Mouse (Mus musculus) heart, adult 2 months (tissue): Measurements from ENCODE around the gene Dlg5. TPM values are rescaled to one million over a fixed set of nuclear protein-coding genes. Genes with fewer than 3 reads are reported as not detected.

Experiments
- DNase-seq, 2 experiments: peaks; one replicate each; pipeline ENCODE4 v3.0.0; 2021
- H3K27ac ChIP-seq: fragments of 200-600 bp; 2 replicates; pipeline ENCODE4 v1.8.1; 2022
- H3K27me3 ChIP-seq: fragments of 200-500 bp; 2 replicates; pipeline ENCODE4 v1.6.1; 2012; ENCODE audit warnings: mild to moderate bottlenecking, low read length, inconsistent platforms, mixed read lengths; ENCODE audit not compliant: control insufficient read depth, insufficient read depth
- H3K36me3 ChIP-seq: fragments of 200-500 bp; 2 replicates; pipeline ENCODE4 v1.6.1; 2012; ENCODE audit warnings: low read length, inconsistent platforms; ENCODE audit not compliant: control insufficient read depth, insufficient read depth
- H3K4me1 ChIP-seq: fragments of 200-500 bp; 2 replicates; pipeline ENCODE4 v1.6.1; 2011; ENCODE audit warnings: low read length; ENCODE audit not compliant: control insufficient read depth, insufficient read depth
- H3K4me3 ChIP-seq: fragments of 200-600 bp; 2 replicates; pipeline ENCODE4 v1.8.1; 2022
- H3K79me2 ChIP-seq: fragments of 200-500 bp; replicated peaks from 2 replicates; pipeline ENCODE4 v1.6.1; 2012; ENCODE audit warnings: mild to moderate bottlenecking, inconsistent platforms, low read length, moderate library complexity, mixed read lengths; ENCODE audit not compliant: control insufficient read depth, insufficient read depth
- H3K9ac ChIP-seq: fragments of 200-500 bp; 2 replicates; pipeline ENCODE4 v1.6.1; 2012; ENCODE audit warnings: low read depth, mild to moderate bottlenecking, control low read depth, inconsistent platforms, low read length, mixed read lengths
- CTCF ChIP-seq: fragments of 200-600 bp; IDR thresholded peaks from 2 replicates; pipeline ENCODE4 v1.8.1; 2022; ENCODE audit warnings: antibody characterized with exemption, mild to moderate bottlenecking, moderate library complexity
- EP300 ChIP-seq: fragments of 200-500 bp; IDR thresholded peaks from 2 replicates; pipeline ENCODE4 v1.6.1; 2011; ENCODE audit warnings: low read depth, low read length, control low read depth; ENCODE audit not compliant: insufficient read depth
- POLR2A ChIP-seq: fragments of 200-500 bp; IDR thresholded peaks from 2 replicates; pipeline ENCODE4 v1.6.1; 2011; ENCODE audit warnings: mild to moderate bottlenecking, low read depth, low read length, control low read depth; ENCODE audit not compliant: insufficient read depth
- WGBS: fragments of 180-500 bp; shearing (Covaris S2); methylation state at CpG from one replicate; pipeline ENCODE4 v1.1.7; 2018; 5-methylcytosine and 5-hydroxymethylcytosine counted together
- intact Hi-C: fragments of 180-260 bp; cut with DNase I; formaldehyde crosslinking; loops from one replicate; pipeline ENCODE4 v1.15.1; 2025
- polyA plus RNA-seq: library from polyadenylated mRNA; depleted of rRNA; stranded (reverse); fragments of >200 nt; gene quantifications from 2 replicates; pipeline ENCODE4 v1.2.3, GENCODE M21; 2012
- total RNA-seq, 2 experiments: library from RNA; stranded (reverse); gene quantifications; 2 replicates each; pipeline ENCODE4 v1.2.3; 2021

Gene Dlg5
- total and polyA plus RNA-seq, 3 experiments: 7.7 to 11.4 (median 7.7) TPM

DNA sequence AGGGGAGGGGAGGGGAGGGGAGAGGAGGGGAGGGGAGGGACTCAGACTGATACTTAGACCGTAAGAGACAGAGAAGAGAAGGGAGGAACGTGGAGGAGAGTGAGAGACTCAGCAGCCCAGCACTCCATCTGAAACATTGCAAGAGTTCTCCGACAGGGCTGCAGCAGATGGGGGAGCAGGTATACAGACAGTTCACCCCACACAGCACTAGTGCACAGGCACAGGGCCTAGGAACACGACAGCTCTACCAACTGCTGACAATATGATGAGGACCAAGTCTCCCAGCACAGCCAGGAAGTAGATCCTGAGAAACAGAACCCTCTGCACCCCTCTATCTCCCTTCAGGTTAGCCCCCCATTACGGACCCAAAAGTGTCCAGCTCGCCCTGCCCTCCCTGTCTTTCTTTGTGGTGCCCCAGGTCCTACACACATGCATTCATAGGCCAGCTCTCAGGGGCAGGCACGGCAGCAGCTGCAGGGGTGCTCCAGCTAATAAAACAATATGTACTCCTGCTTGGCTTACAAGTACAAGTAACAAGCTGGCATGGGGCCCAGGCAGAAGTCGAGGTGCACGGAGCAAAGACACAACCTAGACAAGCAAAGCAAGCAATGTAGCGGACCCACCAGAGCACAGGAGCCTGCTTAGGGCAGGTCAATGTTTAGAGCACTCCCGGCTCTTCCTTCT is 28.9 kb downstream of the Dlg5 start:
- Histone ChIP-seq H3K79me2 (peaks cover 4% of the 10 kb centered on the region), H3K36me3 (no peaks in the 10 kb centered on the region), H3K27ac (no peak overlapping the region), H3K27me3 (no peaks in the 10 kb centered on the region), H3K4me1 (peaks cover 10% of the 10 kb centered on the region), H3K9ac (no peak overlapping the region), H3K4me3 (no peak overlapping the region)
- DNase-seq: no peak
- TF ChIP-seq EP300: no peak
- no peak for TF ChIP-seq POLR2A
- WGBS: 59% methylated on average over 11 of the region's 11 CpGs
- intact Hi-C loops: no loop called here

DNA sequence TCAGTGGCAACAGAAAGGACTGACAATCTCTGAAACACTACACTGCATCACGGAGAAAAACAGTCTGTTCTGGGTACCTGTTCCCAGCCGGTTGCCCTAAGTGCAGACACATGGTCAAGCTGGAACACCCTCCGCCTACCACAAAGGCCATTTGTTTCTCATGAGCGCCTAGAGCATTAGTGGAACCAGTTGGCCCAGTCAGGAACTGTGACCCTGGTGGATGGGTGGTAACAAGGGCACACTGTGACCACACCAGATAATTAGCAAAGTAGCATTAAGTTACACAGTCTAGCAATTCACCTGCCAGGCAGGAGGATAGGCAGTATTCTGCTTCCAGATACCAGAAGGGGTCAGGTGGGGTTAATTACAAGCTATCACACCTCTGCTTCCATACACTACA is 29.7 kb downstream of the Dlg5 start:
- WGBS: 86% methylated on average over 4 of the region's 4 CpGs

DNA sequence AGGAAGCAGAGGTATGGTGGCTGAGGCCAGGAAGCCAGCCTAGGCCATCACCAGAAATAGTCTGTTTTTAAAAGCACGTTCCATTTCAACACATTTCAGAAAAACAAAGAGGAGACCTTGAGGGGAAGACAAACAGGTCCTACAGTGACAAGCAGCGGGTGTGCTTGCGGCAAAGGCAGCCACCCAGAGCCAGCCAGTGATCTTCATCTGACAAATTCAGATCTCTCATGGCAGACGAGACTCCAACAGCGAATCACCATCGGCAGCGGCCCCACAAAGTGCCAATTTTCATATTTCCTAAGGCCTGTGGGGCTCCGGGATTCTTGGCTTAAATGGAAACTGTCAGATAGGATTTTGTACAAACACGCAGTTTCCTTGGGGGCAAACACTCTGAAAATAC is 31.3 kb downstream of the Dlg5 start:
- WGBS: 67% methylated on average over 9 of the region's 9 CpGs

More for the DNA sequence above, 29.7 kb downstream of the Dlg5 start:
- DNase-seq: no peak
- peaks cover 4% of the 10 kb centered on the region; the same call in 1 of the 2 replicates for H3K79me2 ChIP-seq
- no peak overlapping the region for H3K9ac ChIP-seq
- no peak overlapping the region for H3K4me3 ChIP-seq
- H3K27me3 ChIP-seq: no peaks in the 10 kb centered on the region
- intact Hi-C loops: no loop called here
- H3K4me1 ChIP-seq: peaks cover 12% of the 10 kb centered on the region
- TF ChIP-seq POLR2A (no peak), CTCF (no peak), EP300 (no peak)
- no peaks in the 10 kb centered on the region for H3K36me3 ChIP-seq
- H3K27ac ChIP-seq: no peak overlapping the region

DNA sequence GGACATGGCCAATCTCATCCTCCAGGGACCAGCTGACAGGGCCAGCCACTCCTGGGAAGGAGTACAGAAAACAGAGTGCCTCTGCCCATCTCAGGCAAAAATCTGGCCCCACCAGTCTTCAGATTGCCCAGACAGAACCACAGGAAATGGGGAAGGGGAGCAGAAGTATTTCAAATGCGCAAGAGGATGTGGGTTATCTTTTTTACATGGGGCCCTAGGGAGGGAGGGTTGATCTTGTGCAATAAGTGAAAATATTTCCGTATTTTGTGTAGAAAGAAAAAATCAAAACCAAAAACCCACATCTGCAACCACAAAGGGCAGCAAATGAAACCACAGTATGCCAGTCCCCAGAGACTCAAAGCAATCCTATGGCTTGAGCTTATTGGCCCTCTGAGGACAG is 32.4 kb downstream of the Dlg5 start:
- Histone ChIP-seq H3K27me3 (no peaks in the 10 kb centered on the region), H3K79me2 (peaks cover 3% of the 10 kb centered on the region; the same call in 1 of the 2 replicates), H3K9ac (no peak overlapping the region), H3K27ac (no peak overlapping the region), H3K36me3 (no peaks in the 10 kb centered on the region), H3K4me1 (peaks cover 12% of the 10 kb centered on the region), H3K4me3 (no peak overlapping the region)
- peak; percentile 10 to 37 for DNase-seq
- TF ChIP-seq POLR2A (no peak), CTCF (no peak), EP300 (no peak)
- WGBS: 23% methylated on average over 2 of the region's 2 CpGs
- intact Hi-C loops: no loop called here

More for the DNA sequence above, 31.3 kb downstream of the Dlg5 start:
- H3K79me2 ChIP-seq: peaks cover 4% of the 10 kb centered on the region; the same call in 1 of the 2 replicates
- H3K27me3 ChIP-seq: no peaks in the 10 kb centered on the region
- no peak overlapping the region for H3K4me3 ChIP-seq
- no peaks in the 10 kb centered on the region for H3K36me3 ChIP-seq
- TF ChIP-seq EP300 (no peak), CTCF (no peak), POLR2A (no peak)
- no peak overlapping the region for H3K27ac ChIP-seq
- intact Hi-C loops: no loop called here
- peaks cover 12% of the 10 kb centered on the region for H3K4me1 ChIP-seq
- no peak for DNase-seq
- no peak overlapping the region for H3K9ac ChIP-seq

DNA sequence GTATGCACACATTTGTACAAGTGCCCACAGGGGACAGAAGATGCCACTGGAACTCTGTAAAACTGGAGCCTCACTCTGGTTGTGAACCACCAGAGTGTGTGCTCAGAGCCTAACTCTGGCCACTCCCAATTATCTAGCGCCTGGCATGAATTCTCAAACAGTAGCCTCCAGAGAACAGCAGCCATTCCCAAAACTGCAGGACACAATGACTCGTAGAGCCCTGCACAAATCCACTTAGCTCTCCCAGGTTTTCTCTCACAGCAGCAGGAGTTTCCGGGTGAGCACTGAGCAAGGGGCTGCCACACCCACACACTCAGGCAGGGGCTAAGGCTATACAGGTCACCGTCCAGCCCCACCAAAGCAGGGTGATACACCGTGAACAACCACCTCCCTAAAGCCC is 32.9 kb downstream of the Dlg5 start:
- H3K36me3 ChIP-seq: no peaks in the 10 kb centered on the region
- peaks cover 12% of the 10 kb centered on the region for H3K4me1 ChIP-seq
- WGBS: 52% methylated on average over 5 of the region's 5 CpGs
- H3K4me3 ChIP-seq: no peak overlapping the region
- H3K27ac ChIP-seq: no peak overlapping the region
- no peak for DNase-seq
- intact Hi-C loops: no loop called here
- H3K9ac ChIP-seq: no peak overlapping the region
- peaks cover 4% of the 10 kb centered on the region; the same call in 1 of the 2 replicates for H3K79me2 ChIP-seq
- H3K27me3 ChIP-seq: no peaks in the 10 kb centered on the region
- TF ChIP-seq CTCF (no peak), POLR2A (no peak), EP300 (no peak)

DNA sequence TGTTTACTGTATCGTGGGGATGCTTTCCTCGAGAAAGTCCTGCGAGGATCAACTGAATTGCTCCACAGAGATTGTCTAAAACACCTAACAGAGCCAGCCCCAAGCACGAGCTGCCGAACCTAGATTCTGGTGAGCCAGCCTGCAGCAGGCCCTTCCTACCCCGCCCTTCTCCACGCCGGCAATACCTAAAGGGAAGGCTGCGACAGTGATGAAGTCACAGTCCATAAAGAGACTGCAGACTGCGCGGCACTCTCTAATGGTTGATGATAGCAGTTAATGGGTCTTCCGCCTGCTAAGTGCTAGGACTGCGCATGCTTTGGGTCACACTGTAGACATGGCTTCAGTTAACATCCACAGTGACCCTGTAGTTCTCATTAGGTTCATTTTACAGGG is 38.4 kb downstream of the Dlg5 start:
- no peaks in the 10 kb centered on the region for H3K36me3 ChIP-seq
- intact Hi-C loops: no loop called here
- no peaks in the 10 kb centered on the region for H3K27me3 ChIP-seq
- TF ChIP-seq POLR2A: no peak
- no peak for TF ChIP-seq EP300
- no peak for TF ChIP-seq CTCF
- H3K27ac ChIP-seq: no peak overlapping the region
- no peak overlapping the region for H3K4me3 ChIP-seq
- peaks cover 8% of the 10 kb centered on the region for H3K4me1 ChIP-seq
- peaks cover 1% of the 10 kb centered on the region; the same call in 1 of the 2 replicates for H3K79me2 ChIP-seq
- 67% methylated on average over 13 of the region's 13 CpGs for WGBS
- H3K9ac ChIP-seq: no peak overlapping the region
- DNase-seq: no peak
